Comparison of ENCODE assay signal across 7 mouse cellular contexts in the genomic region with DNA sequence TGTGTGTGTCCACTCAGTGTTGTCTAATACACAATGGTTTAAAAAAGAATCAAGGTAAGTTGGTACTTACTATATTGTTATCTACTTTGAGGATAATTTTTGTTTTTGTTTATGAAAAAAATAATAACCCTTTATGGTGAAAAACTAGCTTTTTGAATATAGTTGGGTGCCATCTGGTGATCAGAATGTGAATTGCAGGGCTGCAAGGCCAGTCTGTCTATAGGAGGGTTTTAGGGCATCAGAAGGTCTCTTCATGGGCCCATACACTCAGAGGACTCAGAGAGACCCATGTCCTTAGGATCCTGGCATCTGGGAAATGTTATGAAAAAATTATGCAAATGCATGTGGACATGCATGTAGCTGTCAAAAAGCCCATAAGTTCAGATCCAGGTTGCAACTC. TPM values are rescaled to one million over a fixed set of nuclear protein-coding genes. Genes with fewer than 3 reads are reported as not detected.
DNase-seq lines count a peak whose midpoint lies in the region; ATAC-seq and TF ChIP-seq lines count a peak whose summit lies in the region.

No protein-coding gene starts in this region.

- no peaks in the 10 kb centered on the region for H3K9me3 ChIP-seq in kidney, embryonic 16.5 days (ENCODE audit: low read length)

- TF ChIP-seq POLR2A in kidney, adult 2 months (IDR thresholded peaks at IDR 0.05; ENCODE audit: low read depth, low read length): no peak

- H3K27ac ChIP-seq in kidney, adult 2 months (ENCODE audit: insufficient read depth, low read depth, low read length): no peak overlapping the region
- no peak overlapping the region for H3K27ac ChIP-seq in kidney, embryonic 16.5 days (ENCODE audit: low read length)

- no peak overlapping the region for H3K4me3 ChIP-seq in kidney, adult 2 months (ENCODE audit: insufficient read depth, low read depth, low read length)
- H3K4me3 ChIP-seq in kidney, embryonic 16.5 days (ENCODE audit: low read length): no peak overlapping the region

- peak; percentile 32 for TF ChIP-seq CTCF in kidney, adult 2 months (conservative IDR thresholded peaks at IDR 0.05; ENCODE audit: insufficient read depth, insufficient read length, low read depth, low read length)

- no peaks in the 10 kb centered on the region for H3K27me3 ChIP-seq in kidney, adult 2 months (replicated peaks; ENCODE audit: control insufficient read depth, insufficient read depth, low read length)
- H3K27me3 ChIP-seq in kidney, embryonic 16.5 days (ENCODE audit: insufficient read depth, low read length): peaks cover under 1% of the 10 kb centered on the region; the same call in 1 of the 2 replicates

- DNase-seq in kidney, adult 2 months: peak; percentile 31
- DNase-seq in CD4-positive helper T cell, adult 2 months (ENCODE audit: low read depth, low spot score): peak; percentile 17
- DNase-seq in MEL-GATA-1-ER (ENCODE audit: extremely low read depth, low read depth): peak; percentile 13
- DNase-seq in embryo, embryonic 10 days (ENCODE audit: low spot score): peak; percentile 24
- peak; percentile 7 to 19 for DNase-seq in layer of hippocampus, postnatal 14 days (ENCODE audit: low spot score in 2 of 2)
- peak; percentile 59 for DNase-seq in right cerebral cortex, postnatal 4 days

- H3K36me3 ChIP-seq in kidney, adult 2 months (ENCODE audit: control insufficient read depth, insufficient read depth, low read length): no peaks in the 10 kb centered on the region
- no peaks in the 10 kb centered on the region for H3K36me3 ChIP-seq in kidney, embryonic 16.5 days (ENCODE audit: insufficient read depth, low read length)

- no peak overlapping the region for H3K9ac ChIP-seq in kidney, embryonic 16.5 days (replicated peaks; ENCODE audit: low read length)

- no peaks in the 10 kb centered on the region for H3K4me1 ChIP-seq in kidney, adult 2 months (ENCODE audit: control insufficient read depth, insufficient read depth, low read length)
- no peaks in the 10 kb centered on the region for H3K4me1 ChIP-seq in kidney, embryonic 16.5 days (ENCODE audit: insufficient read depth, low read length)

- H3K4me2 ChIP-seq in kidney, embryonic 16.5 days (replicated peaks; ENCODE audit: low read depth, low read length): no peak overlapping the region

- no peak for ATAC-seq in kidney, embryonic 16.5 days (ENCODE audit: low FRiP score, low TSS enrichment)

RNA-seq across cellular contexts. Expression of gene Bex3, which starts 34.2 kb away (rescaled TPM):
- 41.5 and 51.1 TPM in 2 replicates for polyA plus RNA-seq in kidney, adult 2 months (2012; rRNA removed)
- polyA plus RNA-seq in kidney, embryonic 16.5 days (2015; fragmentation: Nextera tagmentation; extraction: Ambion mirVana): 441 and 452 TPM in 2 replicates
- 100 to 1,000 TPM; 355 to 394 TPM for total RNA-seq in layer of hippocampus, postnatal 14 days (2021)

RNA-seq across cellular contexts. Expression of gene Tceal9, which starts 59.4 kb away (rescaled TPM):
- polyA plus RNA-seq in kidney, adult 2 months (2012; rRNA removed): 11.9 and 25.6 TPM in 2 replicates
- polyA plus RNA-seq in kidney, embryonic 16.5 days (2015; fragmentation: Nextera tagmentation; extraction: Ambion mirVana): 471 and 473 TPM in 2 replicates
- total RNA-seq in layer of hippocampus, postnatal 14 days (2021): 10 to 100 TPM; 79.9 to 86.3 TPM

Comparison
In these comparisons a context has a peak if more than half of its experiments do, and no peak if none do; other contexts are left out.
1. RNA of gene Tceal9, which starts 59.4 kb away (polyA plus RNA-seq): 471 to 473 TPM in kidney, embryonic 16.5 days; 11.9 to 25.6 TPM in kidney, adult 2 months; every median in the first group is over 10 times any median in the second.
2. Peak in every context shown above with its lines, with median percentiles within 50 percentile points of each other: DNase-seq.